Mouse (Mus musculus): ENCODE measurements around the gene Eps15.

GRCm38 (mm10) chr4:109423438-109423837, 143.4 kb downstream of the Eps15 start:
- TF ChIP-seq CTCF (IDR thresholded peaks at IDR 0.05; ENCODE audit: low read depth) = no peak
- TF ChIP-seq EP300 (IDR thresholded peaks at IDR 0.05; ENCODE audit: low read depth) = no peak

Data from liver, embryonic 14.5 days (tissue).